Mouse (Mus musculus) heart, postnatal 4 days (tissue): ENCODE measurements around the gene Olfr1272. TPM values are rescaled to one million over a fixed set of nuclear protein-coding genes. Genes with fewer than 3 reads are reported as not detected.
"Not testable (repeated sequence)": the region's sequence is repeated elsewhere in the genome, so short reads cannot be mapped to it uniquely, and the experiment has no call there.

ENCODE experiments used
- DNase-seq: peaks from one replicate; pipeline ENCODE4 v3.0.0; 2021
- total RNA-seq, 2 experiments: library from RNA; stranded (reverse); gene quantifications; 2 replicates each; pipeline ENCODE4 v1.2.3; 2021

Gene Olfr1272
- total RNA-seq, result not detected

GRCm38 (mm10) chr2:90292741-90293140 is at the start of gene Olfr1272:
Gene Olfr1272 (minus strand): TSS chr2:90292841.
- no peak for DNase-seq

- DNase-seq, result not testable (repeated sequence)
Observed at GRCm38 (mm10) chr2:90321900-90322299, 29.3 kb upstream of the Olfr1272 start, which contains the start of gene Gm13769. Gene Gm13769 (plus strand): TSS chr2:90322200.

DNA sequence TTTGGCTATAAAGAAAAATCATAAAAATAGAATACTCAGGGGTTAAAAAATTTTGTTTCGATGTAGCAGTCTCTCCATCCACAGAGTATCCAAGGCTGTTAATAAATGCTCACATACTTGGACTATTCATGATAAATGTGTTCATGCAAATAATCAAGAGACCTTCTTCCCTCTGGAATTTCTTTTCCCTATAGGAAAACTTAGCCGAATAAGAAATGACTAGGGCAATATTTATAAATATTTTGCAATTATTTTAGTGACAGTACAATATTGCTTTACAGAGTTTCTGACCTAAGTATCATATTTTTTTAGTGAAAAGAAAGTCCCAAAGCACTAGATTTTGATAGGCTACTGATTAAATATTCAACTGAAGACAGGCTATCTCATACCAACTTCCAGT is 21.7 kb downstream of the Olfr1272 start, which contains the start of gene Olfr1271:
Gene Olfr1271 (minus strand): TSS at position 101 of the 400 bp plus-strand sequence.
- DNase-seq, result no peak

DNA sequence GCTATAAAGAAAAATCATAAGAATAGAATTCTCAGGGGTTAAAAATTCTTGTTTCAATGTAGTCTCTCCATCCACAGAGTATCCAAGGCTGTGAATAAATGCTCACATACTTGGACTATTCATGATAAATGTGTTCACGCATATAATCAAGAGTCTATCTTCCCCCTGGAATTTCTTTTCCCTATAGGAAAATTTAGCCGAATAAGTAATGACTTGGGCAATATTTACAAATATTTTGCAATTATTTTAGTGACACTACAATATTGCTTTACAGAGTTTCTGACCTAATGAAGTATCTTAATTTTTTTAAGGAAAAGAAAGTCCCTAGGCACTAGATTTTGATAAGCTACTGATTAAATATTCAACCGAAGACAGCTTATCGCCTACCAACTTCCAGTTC is 35.1 kb downstream of the Olfr1272 start, which contains the start of gene Olfr142:
Gene Olfr142 (minus strand): TSS at position 101 of the 400 bp plus-strand sequence.
- no peak for DNase-seq

Other genes starting within 250 kb of the Olfr1272 start
- gene Olfr140, start 229.2 kb downstream of the Olfr1272 start, total RNA-seq, result not detected
- gene Olfr1269, start 171.4 kb downstream of the Olfr1272 start, total RNA-seq, result not detected
- not detected for gene Olfr32, start 150.5 kb downstream of the Olfr1272 start, total RNA-seq
- gene Olfr1270, start 139.8 kb downstream of the Olfr1272 start, total RNA-seq, result not detected
- gene Olfr1506, start 68.3 kb downstream of the Olfr1272 start, total RNA-seq, result not detected
- not detected for gene Olfr142, start 35.2 kb downstream of the Olfr1272 start, total RNA-seq
- not detected for gene Olfr1271, start 21.8 kb downstream of the Olfr1272 start, total RNA-seq
- gene Gm13769, start 29.4 kb upstream of the Olfr1272 start, total RNA-seq, result under 1 TPM; 0.18 to 0.21 TPM
- not detected for gene Olfr1274-ps, start 105.8 kb upstream of the Olfr1272 start, total RNA-seq